Mouse (Mus musculus) ES-E14 (cell line): ENCODE measurements around the gene Olfr263. TPM values are rescaled to one million over a fixed set of nuclear protein-coding genes. Genes with fewer than 3 reads are reported as not detected.

Experiments
- DNase-seq: peaks from one replicate; pipeline ENCODE4 v3.0.0-alpha.2; 2013; ENCODE audit warnings: low read depth, low spot score
- H3K27ac ChIP-seq: 2 replicates; pipeline ENCODE4 v1.5.1; 2012; ENCODE audit warnings: low read depth, mild to moderate bottlenecking, low read length, moderate library complexity, mixed read lengths; ENCODE audit not compliant: poor library complexity, insufficient read depth, severe bottlenecking
- H3K36me3 ChIP-seq: 2 replicates; pipeline ENCODE4 v1.6.1; 2012; ENCODE audit warnings: mild to moderate bottlenecking, low read length, moderate library complexity, mixed read lengths; ENCODE audit not compliant: control insufficient read depth, poor library complexity, insufficient read depth, severe bottlenecking
- H3K4me1 ChIP-seq, 2 experiments: fragments of 150-350 bp in 1 of 2; sonication (generic) in 1 of 2; 2 replicates each; pipeline ENCODE4 v1.6.1; 2012; ENCODE audit warnings: low read length in 2 of 2, mild to moderate bottlenecking in 1 of 2, mixed read lengths in 1 of 2; ENCODE audit not compliant: control insufficient read depth in 2 of 2, insufficient read depth in 2 of 2, poor library complexity in 1 of 2
- H3K4me3 ChIP-seq, 2 experiments: fragments of 150-350 bp in 1 of 2; sonication (generic) in 1 of 2; 2 replicates each; pipeline ENCODE4 v1.5.1; 2012; ENCODE audit warnings: low read length in 2 of 2, low read depth in 1 of 2, mild to moderate bottlenecking in 1 of 2, mixed read lengths in 1 of 2; ENCODE audit not compliant: insufficient read depth in 1 of 2, poor library complexity in 1 of 2, severe bottlenecking in 1 of 2
- H3K9ac ChIP-seq: 2 replicates; pipeline ENCODE4 v1.6.1; 2012; ENCODE audit warnings: low read depth, mild to moderate bottlenecking, low read length, mixed read lengths; ENCODE audit not compliant: poor library complexity, insufficient read depth, severe bottlenecking
- H3K9me3 ChIP-seq: fragments of 150-350 bp; sonication (generic); 2 replicates; pipeline ENCODE4 v1.6.1; 2012; ENCODE audit warnings: low read depth, mild to moderate bottlenecking, low read length; ENCODE audit not compliant: control insufficient read depth, insufficient read depth
- CHD2 ChIP-seq: IDR thresholded peaks from 2 replicates; pipeline ENCODE4 v1.6.1; 2014; ENCODE audit warnings: mild to moderate bottlenecking, low read depth, low read length, inconsistent platforms
- HCFC1 ChIP-seq: IDR thresholded peaks from 2 replicates; pipeline ENCODE4 v1.6.1; 2012; ENCODE audit warnings: low read length, inconsistent platforms, borderline replicate concordance; ENCODE audit not compliant: insufficient read depth
- MAFK ChIP-seq: IDR thresholded peaks from 2 replicates; pipeline ENCODE4 v1.6.1; 2014; ENCODE audit warnings: mild to moderate bottlenecking, low read depth, low read length, inconsistent platforms; ENCODE audit not compliant: insufficient read depth
- ZC3H11A ChIP-seq: IDR thresholded peaks from 2 replicates; pipeline ENCODE4 v1.6.1; 2012; ENCODE audit warnings: low read depth, mild to moderate bottlenecking, inconsistent platforms, low read length, borderline replicate concordance
- ZNF384 ChIP-seq: IDR thresholded peaks from 2 replicates; pipeline ENCODE4 v1.6.1; 2012; ENCODE audit warnings: low read depth, low read length, inconsistent platforms
- in situ Hi-C, 2 experiments: fragments of 600-800 bp; cut with MboI; formaldehyde crosslinking; loops; one replicate each; pipeline ENCODE4 v1.15.1; 2025; ENCODE audit warnings: low sequenced_read_pairs in 2 of 2, inconsistent platforms in 1 of 2; ENCODE audit not compliant: unreplicated experiment in 2 of 2
- total RNA-seq: library from RNA; depleted of rRNA; stranded (reverse); fragments of 300-350 nt; gene quantifications from 2 replicates; pipeline ENCODE4 v1.2.3, GENCODE M21; 2012

Olfr263 gene
- total RNA-seq, 1 experiment, result not detected

DNA sequence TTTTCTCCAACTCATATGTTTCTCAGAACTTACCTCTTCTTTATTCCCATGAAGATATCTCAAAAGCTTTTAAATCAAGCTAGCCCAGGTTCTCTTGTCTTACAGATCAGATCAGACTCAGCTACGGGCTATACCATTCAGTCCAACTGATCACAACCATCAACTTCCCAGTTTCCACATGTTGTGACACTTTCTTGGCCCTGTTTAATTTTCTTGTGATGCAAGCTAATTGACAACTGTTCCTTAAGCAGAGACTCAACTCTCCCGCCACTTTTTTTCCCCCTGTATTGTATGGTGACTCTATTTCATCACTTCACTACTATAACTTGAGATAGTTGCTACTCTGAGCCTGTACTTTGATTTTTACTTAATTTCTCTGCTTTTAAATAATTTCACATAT, 32.2 kb downstream of the Olfr263 start:
- TF ChIP-seq ZC3H11A, result no peak
- TF ChIP-seq ZNF384, result no peak
- no peak for TF ChIP-seq CHD2
- TF ChIP-seq MAFK, result no peak
- no peak for TF ChIP-seq HCFC1
- in situ Hi-C loops, result loop anchor here in 1 of 2 experiments (10.0 to 25.0 kb wide), 3 partner anchors 73 to 763 kb away; partner anchors contain the start of genes Hist1h2ai, Hist1h2bl, Hist1h2bm and Hist1h3h
- Histone ChIP-seq H3K27ac (no peak overlapping the region), H3K36me3 (no peaks in the 10 kb centered on the region), H3K4me1 (peaks cover 0 to 4% of the 10 kb centered on the region in 2 experiments; a peak in 2 of 4 replicates), H3K4me3 (peak overlapping the region in 1 of 2 experiments; percentile 62; a peak in 3 of 4 replicates), H3K9ac (no peak overlapping the region), H3K9me3 (no peaks in the 10 kb centered on the region)
- no peak for DNase-seq

DNA sequence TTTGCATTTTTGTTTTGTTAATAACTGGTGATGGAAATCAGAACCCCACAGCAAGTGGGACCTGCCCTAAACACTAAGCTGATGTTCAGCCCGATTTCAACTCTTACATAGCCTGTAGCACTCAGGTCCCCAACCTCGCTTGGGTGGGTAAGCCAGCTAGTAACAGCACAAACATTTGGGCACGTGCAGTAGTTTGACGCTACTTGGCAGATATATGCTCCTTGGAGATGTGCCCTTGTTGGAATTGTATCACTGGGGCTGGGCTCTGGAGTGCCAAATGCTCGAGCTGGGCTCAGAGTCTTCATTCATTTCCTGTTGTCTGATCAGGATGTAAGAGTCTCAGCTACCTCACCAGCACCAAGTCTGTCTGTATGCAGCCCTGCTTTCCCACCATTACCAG, 33.2 kb downstream of the Olfr263 start:
- Histone ChIP-seq H3K27ac (no peak overlapping the region), H3K36me3 (no peaks in the 10 kb centered on the region), H3K9me3 (no peaks in the 10 kb centered on the region), H3K4me3 (no peak overlapping the region), H3K4me1 (peaks cover 0 to 4% of the 10 kb centered on the region in 2 experiments; a peak in 2 of 4 replicates), H3K9ac (no peak overlapping the region)
- in situ Hi-C loops, result loop anchor here in 1 of 2 experiments (10.0 to 25.0 kb wide), 3 partner anchors 72 to 762 kb away; partner anchors contain the start of genes Hist1h2ai, Hist1h2bl, Hist1h2bm and Hist1h3h
- no peak for TF ChIP-seq ZC3H11A
- no peak for TF ChIP-seq MAFK
- no peak for TF ChIP-seq CHD2
- no peak for TF ChIP-seq HCFC1
- TF ChIP-seq ZNF384, result no peak
- DNase-seq, result no peak

GRCm38 (mm10) chr13:21166936-21167909, 37.8 kb downstream of the Olfr263 start:
- Histone ChIP-seq H3K4me1 (peaks cover 0 to 8% of the 10 kb centered on the region in 2 experiments; a peak in 1 of 4 replicates), H3K27ac (no peak overlapping the region), H3K36me3 (no peaks in the 10 kb centered on the region), H3K9me3 (no peaks in the 10 kb centered on the region), H3K4me3 (peak overlapping the region; percentile 72 to 76), H3K9ac (no peak overlapping the region; the same call in 1 of the 2 replicates)
- DNase-seq, result no peak
- in situ Hi-C loops, result loop anchor here in 1 of 2 experiments (10.0 to 25.0 kb wide), 3 partner anchors 68 to 758 kb away; partner anchors contain the start of genes Hist1h2ai, Hist1h2bl, Hist1h2bm and Hist1h3h
- peak; percentile 85 for TF ChIP-seq MAFK
- TF ChIP-seq ZNF384, result no peak

DNA sequence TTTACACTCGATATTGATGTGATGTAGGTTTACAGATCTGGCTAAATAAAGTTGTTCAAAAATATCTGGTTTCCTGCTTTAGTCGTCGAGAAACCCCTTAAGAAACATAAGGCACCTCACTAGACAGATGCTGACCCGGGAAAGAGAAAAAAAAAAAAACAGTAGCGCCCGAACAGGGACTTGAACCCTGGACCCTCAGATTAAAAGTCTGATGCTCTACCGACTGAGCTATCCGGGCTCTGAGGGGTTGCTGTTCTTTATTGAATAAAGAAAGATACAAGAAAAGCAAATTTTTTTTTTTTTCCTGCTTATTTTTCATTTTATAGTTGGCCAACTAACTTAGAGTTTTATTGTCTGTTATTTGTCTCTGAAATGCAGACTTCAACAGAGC, 38.5 kb downstream of the Olfr263 start:
- TF ChIP-seq CHD2, result no peak
- no peak for TF ChIP-seq ZC3H11A
- TF ChIP-seq HCFC1, result no peak
- TF ChIP-seq MAFK, result peak; percentile 92
- peak; percentile 96 for TF ChIP-seq ZNF384
- no peak for DNase-seq
- H3K4me3 ChIP-seq, result peak overlapping the region; percentile 72 to 76
- in situ Hi-C loops, result loop anchor here in 1 of 2 experiments (10.0 to 25.0 kb wide), 3 partner anchors 67 to 757 kb away; partner anchors contain the start of genes Hist1h2ai, Hist1h2bl, Hist1h2bm and Hist1h3h
- no peaks in the 10 kb centered on the region for H3K9me3 ChIP-seq
- H3K27ac ChIP-seq, result no peak overlapping the region
- H3K36me3 ChIP-seq, result no peaks in the 10 kb centered on the region
- no peak overlapping the region for H3K9ac ChIP-seq
- H3K4me1 ChIP-seq, result peaks cover 0 to 6% of the 10 kb centered on the region in 2 experiments; a peak in 1 of 4 replicates
